Mouse (Mus musculus): ENCODE measurements at regions not wholly inside any gene's neighbourhood (a gene's known extent, or its start where the extent isn't known, plus 50 kb on each side); places are given as distances from the start of the nearest gene placed in this dataset.
A peak's percentile ranks its signal among the peaks of the same experiment; 100 is the strongest.
"Not testable (repeated sequence)": the region's sequence is repeated elsewhere in the genome, so short reads cannot be mapped to it uniquely, and the experiment has no call there.

DNA sequence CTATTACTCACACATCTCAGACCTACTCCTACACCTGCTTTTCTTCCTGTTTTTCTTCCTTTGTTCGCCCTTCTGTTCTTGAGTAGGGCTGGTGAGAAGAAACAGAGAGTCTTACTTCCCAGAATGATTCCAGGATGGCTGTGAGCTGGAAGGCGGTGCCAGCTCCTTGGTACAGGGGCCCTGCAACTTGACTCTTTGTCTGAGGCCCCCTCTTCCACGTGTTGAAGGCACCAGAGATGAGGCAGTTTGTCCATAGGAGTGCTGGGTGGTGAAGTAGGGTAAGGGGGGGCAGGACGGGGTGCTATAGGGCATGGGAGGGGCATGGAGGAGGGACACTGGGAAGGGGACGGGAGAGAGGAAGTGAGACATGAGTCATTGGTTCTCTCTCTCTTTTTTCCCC, 60.8 kb downstream of the Dmrta2 start:
- intact Hi-C loops (cut with DNase I) = no loop called here
- DNase-seq = no peak

DNA sequence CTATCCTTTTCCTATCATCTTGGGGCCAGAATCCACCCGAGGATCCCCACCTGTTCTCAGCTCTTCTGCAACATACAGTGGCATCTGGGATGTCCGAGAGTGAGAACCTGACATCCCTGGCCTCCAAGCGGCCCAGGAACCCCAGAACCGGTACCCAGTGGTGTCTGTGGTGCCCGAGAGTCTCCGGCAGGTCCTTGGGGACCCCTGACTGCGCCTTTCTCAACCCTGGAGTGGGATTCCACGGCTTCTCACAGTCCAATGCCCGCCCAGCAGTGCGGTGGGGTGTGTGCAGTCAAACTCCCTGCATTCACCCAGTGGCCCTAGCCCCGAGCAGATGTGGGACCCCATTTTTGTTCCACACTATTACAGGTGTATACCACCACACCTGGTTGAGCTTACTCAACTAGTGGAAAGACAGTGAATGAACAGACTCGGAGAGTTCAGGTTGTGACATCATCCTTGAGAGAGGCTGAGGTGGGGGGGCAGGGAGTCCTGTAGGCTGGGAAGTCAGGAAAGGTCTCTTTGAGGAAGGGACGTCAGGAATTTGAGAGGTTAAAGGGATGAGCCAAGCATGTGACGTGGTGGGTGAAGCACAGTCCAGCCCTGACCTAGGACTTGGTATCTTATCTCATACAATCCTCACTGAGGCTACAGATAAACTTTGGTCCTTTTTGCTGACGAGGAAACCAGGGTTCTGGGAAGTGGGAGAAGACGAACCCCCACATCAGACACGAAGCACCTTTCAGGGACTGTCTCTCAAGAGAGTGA, 67.2 kb downstream of the Dmrta2 start:
- no peak for DNase-seq
- intact Hi-C loops (cut with DNase I) = no loop called here

GRCm38 (mm10) chr4:110045651-110046269, 67.9 kb downstream of the Dmrta2 start:
- intact Hi-C loops (cut with DNase I) = no loop called here
- no peak for DNase-seq

DNA sequence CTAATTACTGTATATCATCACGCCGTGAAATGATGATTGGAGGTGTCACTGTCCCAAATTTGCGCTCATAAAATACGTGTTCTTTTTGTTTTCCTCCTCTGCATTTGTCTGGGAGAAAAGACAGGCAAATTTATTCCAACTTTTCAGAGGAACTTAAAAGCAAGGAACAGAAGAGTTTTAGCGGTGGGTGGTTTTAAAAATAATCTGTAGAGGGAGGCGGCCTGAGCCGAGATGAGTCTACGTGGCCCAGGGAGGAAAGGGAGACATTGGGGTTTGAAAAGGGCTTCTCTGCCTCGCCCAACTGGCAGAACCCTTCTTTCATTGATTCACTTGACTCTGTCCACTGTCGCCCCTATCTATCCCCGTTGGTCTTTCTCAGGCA, 68.4 kb downstream of the Dmrta2 start:
- DNase-seq = no peak
- intact Hi-C loops (cut with DNase I) = no loop called here

- peak; percentile 88 to 92 for DNase-seq
- intact Hi-C loops (cut with DNase I) = loop anchor here (2.0 to 10.0 kb wide), 2 partner anchors 444 to 1576 kb away; no protein-coding TSS in a partner anchor
These were observed 72.8 kb downstream of the Dmrta2 start for GRCm38 (mm10) chr4:110050393-110051280.

DNA sequence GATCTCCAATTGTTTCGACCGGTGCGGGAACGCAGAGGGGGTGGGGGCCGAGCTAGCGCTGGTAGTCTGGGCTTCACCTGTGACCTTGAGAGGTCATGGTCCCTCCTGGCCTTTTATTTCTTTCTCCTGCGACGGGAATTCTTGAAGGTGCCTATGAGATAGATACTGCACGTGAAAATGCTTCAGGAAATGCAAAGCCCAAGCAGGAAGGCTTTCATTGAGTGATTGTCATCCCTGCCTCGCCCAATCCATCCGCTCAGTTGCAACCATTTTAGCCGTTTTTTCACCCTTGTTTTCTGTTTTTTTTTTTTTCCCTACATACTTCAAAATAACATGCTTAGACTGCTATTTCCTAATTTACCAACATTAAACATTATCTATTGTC, 73.4 kb downstream of the Dmrta2 start:
- intact Hi-C loops (cut with DNase I) = loop anchor here (2.0 to 10.0 kb wide), 2 partner anchors 444 to 1576 kb away; no protein-coding TSS in a partner anchor
- no peak for DNase-seq

DNA sequence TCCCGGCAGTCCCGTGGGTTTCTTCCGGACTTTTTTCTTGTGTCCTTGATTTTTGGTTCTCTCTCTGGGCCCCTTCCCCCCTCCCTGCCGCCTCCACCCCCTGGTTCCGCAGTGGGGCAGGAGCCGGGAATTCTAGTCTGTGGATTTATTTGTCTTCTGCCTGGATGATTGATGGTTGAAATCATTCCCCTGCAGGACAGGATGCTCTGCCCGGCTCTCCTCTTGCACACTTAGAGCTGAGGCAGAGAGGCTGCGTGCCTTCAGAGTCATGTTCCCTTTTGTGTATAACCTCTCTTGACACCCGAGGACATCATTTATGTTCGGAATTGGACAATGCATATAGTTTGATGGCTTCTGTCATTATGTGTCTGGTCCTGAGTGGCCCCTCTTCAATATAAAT, 74.0 kb downstream of the Dmrta2 start:
- intact Hi-C loops (cut with DNase I) = loop anchor here (2.0 to 10.0 kb wide), 2 partner anchors 443 to 1575 kb away; no protein-coding TSS in a partner anchor

DNA sequence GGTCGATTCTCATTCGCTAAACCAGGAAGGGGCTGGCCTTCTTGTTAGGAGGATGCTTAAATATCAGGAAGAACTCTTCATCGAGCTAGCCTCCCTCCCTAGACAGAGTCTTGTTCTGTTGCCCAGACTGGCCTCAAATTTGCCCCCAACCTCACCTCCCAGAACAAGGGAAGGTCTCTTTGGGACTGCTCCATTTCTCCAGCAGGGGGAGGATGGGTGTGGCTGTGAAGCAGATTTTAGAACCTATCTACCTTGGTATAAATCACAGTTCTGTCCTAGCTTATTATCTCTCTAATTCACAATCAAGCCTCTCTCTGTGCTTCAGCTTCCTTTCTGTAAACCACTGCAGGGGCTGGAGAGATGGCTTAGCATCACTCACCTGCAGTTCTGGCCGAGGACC, 75.1 kb downstream of the Dmrta2 start:
- intact Hi-C loops (cut with DNase I) = loop anchor here (10.0 kb wide), 1 partner anchor 442 kb away; no protein-coding TSS in a partner anchor
- no peak for DNase-seq

More for the DNA sequence above, 74.0 kb downstream of the Dmrta2 start:
- DNase-seq = no peak

DNA sequence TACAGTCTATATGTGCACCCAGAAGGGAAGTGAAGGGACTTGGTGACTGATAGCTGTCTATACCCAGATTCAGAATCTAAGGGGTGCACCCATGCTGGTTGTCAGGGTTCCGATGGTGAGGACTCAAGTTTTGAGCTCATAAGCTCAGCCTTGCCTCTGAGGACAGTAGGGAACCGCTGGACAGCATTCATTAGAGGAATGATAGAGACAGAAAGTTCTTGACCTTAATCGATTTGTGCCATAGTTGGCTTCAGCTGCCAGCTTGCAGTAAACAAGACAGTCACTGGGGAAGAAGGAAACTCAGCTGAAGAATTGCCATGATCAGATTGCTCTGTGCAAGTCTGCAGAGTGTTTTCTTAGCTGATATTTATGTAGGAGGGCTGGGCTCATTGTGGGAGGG, 96.0 kb downstream of the Dmrta2 start:
- no peak for DNase-seq

GRCm38 (mm10) chr4:110083371-110083770, 105.5 kb downstream of the Dmrta2 start:
- intact Hi-C loops (cut with DNase I) = no loop called here
- no peak for DNase-seq

More for the DNA sequence above, 96.0 kb downstream of the Dmrta2 start:
- intact Hi-C loops (cut with DNase I) = no loop called here

DNA sequence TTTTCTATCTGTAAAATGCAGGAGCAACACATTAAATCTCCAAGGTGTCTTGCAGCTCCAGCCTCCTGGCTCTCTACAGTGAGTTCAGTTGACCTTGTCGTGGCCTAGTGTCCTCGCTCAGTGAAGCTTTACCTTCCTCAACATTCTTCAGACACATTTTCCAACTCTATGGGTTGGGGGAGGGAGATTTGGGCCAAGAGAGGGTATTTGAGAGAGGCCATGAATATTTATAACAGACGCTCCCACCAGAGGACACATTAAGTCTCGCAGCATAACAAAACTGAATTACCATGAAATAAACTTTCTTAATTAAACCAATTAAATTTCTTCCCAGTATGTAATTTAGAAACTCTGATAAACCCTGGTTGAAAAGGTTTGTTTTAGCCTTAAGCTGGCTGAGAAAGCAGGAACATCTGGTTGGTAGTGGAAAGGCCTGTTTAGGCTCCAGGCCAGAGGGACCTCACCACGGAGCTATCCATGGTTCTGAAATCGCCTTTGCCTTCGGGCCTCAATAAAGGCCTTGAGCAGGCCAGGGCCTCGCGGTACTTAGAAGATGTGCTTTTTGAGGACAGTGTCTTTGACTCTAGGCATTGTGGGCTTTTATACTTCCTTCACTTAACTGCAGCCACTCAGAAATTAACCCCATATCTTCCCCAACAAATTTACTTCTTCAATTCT, 109.9 kb downstream of the Dmrta2 start:
- intact Hi-C loops (cut with DNase I) = no loop called here

GRCm38 (mm10) chr4:110093040-110093820, 115.4 kb downstream of the Dmrta2 start:
- intact Hi-C loops (cut with DNase I) = no loop called here
- no peak for DNase-seq

More for the DNA sequence above, 109.9 kb downstream of the Dmrta2 start:
- peak; percentile 56 to 80 for DNase-seq

DNA sequence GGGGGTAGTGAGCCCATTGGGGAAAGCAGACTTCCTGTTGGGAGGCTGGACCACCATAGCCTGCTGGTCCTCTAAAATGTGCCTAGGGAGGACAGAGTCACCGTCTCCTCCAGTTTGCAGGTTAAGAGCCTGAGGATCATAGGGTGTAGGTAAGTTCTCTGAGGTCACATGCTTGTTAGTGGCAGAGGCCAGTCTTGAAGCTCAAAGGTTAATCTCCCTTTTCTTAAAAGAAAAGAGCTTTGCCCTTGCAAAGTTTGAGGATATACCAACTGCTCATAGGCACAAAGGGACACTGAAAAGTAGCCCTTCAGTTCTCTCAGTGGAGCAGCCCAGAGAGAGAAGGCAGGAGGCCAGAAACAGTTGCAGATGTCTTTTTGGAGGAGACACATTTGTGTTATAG, 116.7 kb downstream of the Dmrta2 start:
- DNase-seq = no peak
- intact Hi-C loops (cut with DNase I) = no loop called here

GRCm38 (mm10) chr4:110095760-110096593, 118.1 kb downstream of the Dmrta2 start:
- intact Hi-C loops (cut with DNase I) = no loop called here
- DNase-seq = no peak

GRCm38 (mm10) chr4:110104119-110104518, 126.3 kb downstream of the Dmrta2 start:
- DNase-seq; intact Hi-C loops (cut with DNase I): not testable (repeated sequence)

DNA sequence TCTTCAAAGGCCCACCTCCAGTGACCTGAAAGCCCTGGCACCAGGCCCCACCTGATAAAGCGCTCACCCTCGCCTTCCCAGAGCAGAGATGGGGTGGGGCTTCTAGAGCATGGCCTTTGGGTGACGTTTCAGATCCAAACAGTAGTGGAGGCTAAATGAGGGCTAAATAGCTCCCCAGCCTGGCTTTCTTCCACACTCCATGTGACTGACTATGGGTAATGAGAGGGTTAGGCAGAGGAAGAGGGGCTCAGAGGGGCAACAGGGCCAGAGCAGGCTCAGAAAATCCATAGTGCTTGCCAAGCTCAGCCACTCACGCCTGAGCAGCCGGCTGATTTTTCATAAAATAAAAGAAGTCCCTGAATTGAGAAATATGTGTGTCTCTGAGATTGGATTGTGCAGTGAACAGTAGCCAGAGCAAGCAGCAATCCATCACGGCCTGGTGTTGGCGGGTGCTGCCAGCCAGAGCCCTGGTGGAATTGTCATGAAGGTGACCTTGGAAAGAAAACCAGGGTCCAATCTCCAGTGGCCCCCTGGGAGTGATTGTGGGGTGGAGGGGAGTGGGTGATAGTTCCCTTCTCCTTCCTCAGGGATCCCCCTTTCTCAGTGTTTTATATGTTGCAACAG, 128.9 kb downstream of the Dmrta2 start:
- DNase-seq = no peak
- intact Hi-C loops (cut with DNase I) = no loop called here

DNA sequence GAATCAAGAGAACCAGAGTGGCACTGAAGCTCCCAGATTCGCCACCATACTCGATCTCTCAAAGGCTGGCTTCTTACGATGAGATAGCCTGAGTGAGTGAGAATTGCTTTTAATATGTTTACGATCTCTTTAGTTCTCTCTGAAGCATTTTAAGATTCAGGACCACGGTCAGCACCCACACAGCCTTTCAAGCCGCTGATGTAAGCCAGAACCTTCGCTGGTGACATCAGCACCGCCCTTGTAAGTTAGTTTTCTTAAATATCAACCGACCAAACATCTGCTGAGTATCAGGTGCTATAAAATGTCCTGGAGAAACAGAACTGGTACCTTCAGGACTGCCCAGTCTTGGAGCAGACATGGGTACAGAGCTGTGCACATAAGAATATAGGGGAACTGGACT, 141.6 kb downstream of the Dmrta2 start:
- intact Hi-C loops (cut with DNase I) = no loop called here
- peak in 1 of 2 experiments; percentile 43 for DNase-seq

GRCm38 (mm10) chr4:110119874-110120273, 142.0 kb downstream of the Dmrta2 start:
- intact Hi-C loops (cut with DNase I) = loop anchor here (10.0 kb wide), 1 partner anchor 235 kb away; the partner anchor contains the start of gene Elavl4
- DNase-seq = no peak
